Mouse (Mus musculus) thymus, adult 2 months (tissue): ENCODE results near the gene Tcf12.

Experiments
- CTCF ChIP-seq: fragments of 200-500 bp; IDR thresholded peaks from 2 replicates; pipeline ENCODE4 v1.5.1; 2012; ENCODE audit warnings: mild to moderate bottlenecking, control low read depth, low read length, moderate library complexity, borderline replicate concordance; ENCODE audit not compliant: control insufficient read depth, poor library complexity, insufficient read depth; ENCODE audit errors: extremely low read depth
- POLR2A ChIP-seq: fragments of 200-500 bp; IDR thresholded peaks from 2 replicates; pipeline ENCODE4 v1.6.1; 2012; ENCODE audit warnings: mild to moderate bottlenecking, low read length, control low read depth, moderate library complexity; ENCODE audit not compliant: control insufficient read depth, poor library complexity, insufficient read depth; ENCODE audit errors: extremely low read depth

DNA sequence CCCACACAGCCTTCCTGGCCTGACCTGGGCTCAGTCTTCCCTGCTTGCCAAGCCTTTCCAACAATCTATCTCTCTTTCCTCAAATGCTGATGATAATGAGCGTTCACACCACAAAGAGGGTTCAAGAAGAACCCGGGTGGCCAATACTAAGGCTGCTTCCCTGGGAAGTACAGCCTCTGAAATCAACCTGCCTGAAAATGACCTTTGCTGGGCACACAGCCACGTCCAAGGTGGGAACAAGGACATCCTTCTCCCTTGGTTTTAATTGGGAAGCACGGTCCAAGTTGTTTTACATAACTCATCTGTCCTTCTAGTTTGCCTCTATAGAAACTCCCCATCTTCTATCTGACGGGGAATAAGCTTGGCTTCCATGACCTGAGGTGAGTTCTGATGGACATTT lies 312.1 kb downstream of the Tcf12 start:
- TF ChIP-seq CTCF (no peak), POLR2A (no peak)
